Mouse (Mus musculus): ENCODE measurements around the gene Fmnl2. TPM values are rescaled to one million over a fixed set of nuclear protein-coding genes. Genes with fewer than 3 reads are reported as not detected.

The Fmnl2 gene
- polyA plus RNA-seq, 2 experiments: 12.6 to 27.2 TPM

DNA sequence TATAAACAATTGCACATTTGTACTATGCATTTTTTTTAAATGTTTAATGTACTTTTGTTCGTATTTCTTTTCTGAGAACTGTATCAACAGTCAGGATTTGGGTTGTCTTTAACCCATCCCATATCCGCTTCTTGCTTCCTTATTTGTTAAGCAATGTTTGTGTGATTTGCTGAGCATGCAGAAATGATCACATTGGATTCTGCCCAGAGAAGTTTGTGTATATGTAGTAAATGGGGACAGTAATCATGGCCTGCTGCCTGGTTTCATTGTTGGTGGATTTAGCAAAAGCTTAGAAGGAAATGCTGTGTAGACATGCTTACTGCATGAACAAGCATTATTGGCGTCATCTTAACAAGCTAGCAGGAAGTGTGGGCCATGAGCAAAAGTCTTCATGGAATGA is 39.3 kb downstream of the Fmnl2 start:
- WGBS: 70% methylated on average over 3 of the region's 3 CpGs
- H3K4me1 ChIP-seq (ENCODE audit: control insufficient read depth, insufficient read depth, low read length): peaks cover 27% of the 10 kb centered on the region
- H3K9me3 ChIP-seq (ENCODE audit: control insufficient read depth, low read length): no peaks in the 10 kb centered on the region
- H3K4me3 ChIP-seq (replicated peaks; ENCODE audit: low read length): no peak overlapping the region
- ATAC-seq (ENCODE audit: low FRiP score, low read depth) (no peak), DNase-seq (ENCODE audit: low spot score) (no peak)
- H3K4me2 ChIP-seq (replicated peaks; ENCODE audit: low read depth, low read length, severe bottlenecking): no peak overlapping the region
- H3K36me3 ChIP-seq (ENCODE audit: control insufficient read depth, insufficient read depth, low read length): no peaks in the 10 kb centered on the region
- no peak overlapping the region for H3K9ac ChIP-seq (ENCODE audit: low read depth, low read length, severe bottlenecking)
- TF ChIP-seq POLR2A (IDR thresholded peaks at IDR 0.05; ENCODE audit: borderline replicate concordance, extremely low read depth, insufficient read depth, insufficient read length): no peak
- H3K27ac ChIP-seq (replicated peaks; ENCODE audit: low read depth, low read length): no peak overlapping the region
- H3K27me3 ChIP-seq (ENCODE audit: control insufficient read depth, insufficient read depth, low read length): no peaks in the 10 kb centered on the region

DNA sequence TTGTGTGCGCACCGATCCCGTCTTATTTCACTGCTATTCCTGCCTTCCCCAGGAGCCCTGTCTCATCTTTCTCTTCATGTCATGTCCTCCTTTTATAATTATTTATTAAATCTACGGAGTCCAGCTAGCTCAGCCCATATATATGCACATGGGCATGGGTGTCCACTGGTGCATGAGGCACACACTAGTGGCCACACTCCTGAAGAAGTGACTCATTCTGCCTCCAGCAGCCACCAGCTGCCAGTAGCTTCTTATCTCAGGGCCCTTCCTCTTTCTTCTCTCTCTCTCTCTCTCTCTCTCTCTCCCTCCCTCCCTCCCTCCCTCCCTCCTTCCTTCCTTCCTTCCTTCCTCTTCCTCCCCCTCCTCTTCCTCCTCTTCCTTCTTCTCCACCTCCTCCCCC is 43.1 kb downstream of the Fmnl2 start:
- Histone ChIP-seq H3K4me3 (replicated peaks; ENCODE audit: low read length) (no peak overlapping the region), H3K4me2 (replicated peaks; ENCODE audit: low read depth, low read length, severe bottlenecking) (no peak overlapping the region), H3K9me3 (ENCODE audit: control insufficient read depth, low read length) (no peaks in the 10 kb centered on the region), H3K27me3 (ENCODE audit: control insufficient read depth, insufficient read depth, low read length) (no peaks in the 10 kb centered on the region), H3K36me3 (ENCODE audit: control insufficient read depth, insufficient read depth, low read length) (no peaks in the 10 kb centered on the region), H3K27ac (replicated peaks; ENCODE audit: low read depth, low read length) (no peak overlapping the region), H3K4me1 (ENCODE audit: control insufficient read depth, insufficient read depth, low read length) (peaks cover 35% of the 10 kb centered on the region), H3K9ac (ENCODE audit: low read depth, low read length, severe bottlenecking) (no peak overlapping the region)
- WGBS: 93% methylated on average over 4 of the region's 4 CpGs
- ATAC-seq (ENCODE audit: low FRiP score, low read depth): no peak
- DNase-seq (ENCODE audit: low spot score): no peak
- no peak for TF ChIP-seq POLR2A (IDR thresholded peaks at IDR 0.05; ENCODE audit: borderline replicate concordance, extremely low read depth, insufficient read depth, insufficient read length)

DNA sequence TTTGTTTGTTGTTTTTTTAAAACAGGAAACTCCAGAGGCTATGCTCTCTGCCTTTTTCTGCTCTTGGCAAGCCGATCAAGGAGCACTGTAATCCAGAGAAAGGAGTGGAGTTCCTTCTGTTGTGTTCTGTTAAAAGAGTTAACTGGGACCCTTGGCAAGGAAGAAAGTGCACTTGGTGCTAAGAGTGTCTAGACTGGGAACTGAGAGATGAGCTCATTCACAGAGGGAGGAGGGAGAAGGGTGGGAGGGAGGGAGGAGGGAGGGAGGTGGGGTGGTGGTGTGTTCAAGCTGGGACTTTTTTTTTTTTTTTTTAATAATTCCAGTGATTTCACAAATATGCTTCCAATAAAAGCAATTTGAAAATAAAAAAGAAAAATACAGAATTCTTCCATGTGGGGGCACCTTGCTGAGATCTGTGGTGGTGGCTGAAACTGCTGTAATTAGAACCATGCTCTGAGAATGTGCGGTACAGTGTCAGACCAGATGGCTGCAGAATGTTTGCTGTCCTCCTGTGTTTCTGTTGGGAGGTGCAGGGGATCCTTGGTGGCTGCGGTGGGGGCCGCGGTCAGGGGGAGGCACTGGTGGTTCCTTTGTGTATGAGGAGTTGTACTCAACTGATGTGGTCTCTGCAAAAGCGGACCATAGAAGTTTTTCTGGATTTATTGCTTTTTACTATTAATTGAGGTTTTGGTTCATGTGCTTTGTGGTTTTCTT is 43.8 kb downstream of the Fmnl2 start:
- no peak overlapping the region for H3K27ac ChIP-seq (replicated peaks; ENCODE audit: low read depth, low read length)
- H3K4me3 ChIP-seq (replicated peaks; ENCODE audit: low read length): no peak overlapping the region
- ATAC-seq (ENCODE audit: low FRiP score, low read depth) (peak; percentile 81), DNase-seq (ENCODE audit: low spot score) (peak; percentile 30)
- H3K36me3 ChIP-seq (ENCODE audit: control insufficient read depth, insufficient read depth, low read length): no peaks in the 10 kb centered on the region
- WGBS: 35% methylated on average over 6 of the region's 6 CpGs
- no peaks in the 10 kb centered on the region for H3K27me3 ChIP-seq (ENCODE audit: control insufficient read depth, insufficient read depth, low read length)
- no peak overlapping the region for H3K9ac ChIP-seq (ENCODE audit: low read depth, low read length, severe bottlenecking)
- H3K4me2 ChIP-seq (replicated peaks; ENCODE audit: low read depth, low read length, severe bottlenecking): no peak overlapping the region
- H3K4me1 ChIP-seq (ENCODE audit: control insufficient read depth, insufficient read depth, low read length): peaks cover 35% of the 10 kb centered on the region
- no peak for TF ChIP-seq POLR2A (IDR thresholded peaks at IDR 0.05; ENCODE audit: borderline replicate concordance, extremely low read depth, insufficient read depth, insufficient read length)
- no peaks in the 10 kb centered on the region for H3K9me3 ChIP-seq (ENCODE audit: control insufficient read depth, low read length)

DNA sequence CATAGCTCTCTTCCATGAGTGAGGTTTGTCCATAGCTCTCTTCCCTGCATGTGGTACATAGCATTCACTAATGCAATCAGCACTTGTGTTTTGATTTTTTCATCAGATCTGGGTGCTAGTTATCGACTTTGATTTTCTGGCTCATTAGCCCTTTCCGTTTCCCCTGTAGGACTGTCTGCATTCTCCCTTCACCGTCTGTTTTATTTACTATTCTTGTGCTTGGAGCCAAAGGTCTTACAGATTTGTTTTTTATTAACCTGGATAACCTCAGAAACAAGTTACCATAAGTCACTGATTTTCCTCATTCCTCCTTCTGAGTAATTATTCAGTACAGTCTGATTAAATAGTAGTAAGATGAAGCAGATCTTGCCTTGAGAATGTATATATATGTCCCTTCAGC is 44.8 kb downstream of the Fmnl2 start:
- TF ChIP-seq POLR2A (IDR thresholded peaks at IDR 0.05; ENCODE audit: borderline replicate concordance, extremely low read depth, insufficient read depth, insufficient read length): no peak
- peaks cover 28% of the 10 kb centered on the region for H3K4me1 ChIP-seq (ENCODE audit: control insufficient read depth, insufficient read depth, low read length)

DNA sequence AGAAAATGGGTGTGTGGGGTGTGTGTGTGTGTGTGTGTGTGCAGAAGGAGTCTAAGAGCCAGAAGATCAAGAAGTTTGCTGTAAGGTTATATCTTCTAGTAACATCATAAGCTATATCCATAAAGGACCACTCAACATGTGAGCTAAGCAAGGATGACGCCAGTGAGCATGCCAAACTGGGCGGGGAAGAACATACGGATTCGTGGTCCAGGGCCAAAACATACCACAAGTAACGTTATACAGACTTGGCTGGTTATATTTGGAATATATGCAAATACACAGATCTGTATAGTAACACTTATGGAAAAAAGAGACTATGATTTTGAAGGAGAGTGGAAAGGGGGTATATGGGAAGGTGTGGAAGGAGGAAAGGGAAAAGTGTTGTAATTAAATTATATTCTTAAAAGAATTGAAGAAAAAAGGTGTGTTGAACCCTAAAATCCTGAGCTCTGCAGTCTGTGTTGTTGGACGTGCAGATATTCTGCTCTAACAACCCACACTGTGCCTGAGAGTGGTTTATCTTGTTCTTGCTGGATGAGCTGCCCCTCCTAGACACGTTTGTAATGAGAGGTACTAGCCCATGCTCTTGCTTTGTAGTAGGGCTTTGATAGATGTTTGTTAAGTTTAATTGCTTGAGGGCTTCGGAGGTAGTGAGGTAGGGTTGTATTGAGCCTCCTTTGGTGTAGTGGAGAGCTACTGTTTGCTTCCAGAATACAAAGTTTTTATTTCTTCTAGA is 45.7 kb downstream of the Fmnl2 start:
- no peak for ATAC-seq (ENCODE audit: low FRiP score, low read depth)
- Histone ChIP-seq H3K36me3 (ENCODE audit: control insufficient read depth, insufficient read depth, low read length) (no peaks in the 10 kb centered on the region), H3K4me2 (replicated peaks; ENCODE audit: low read depth, low read length, severe bottlenecking) (no peak overlapping the region), H3K27me3 (ENCODE audit: control insufficient read depth, insufficient read depth, low read length) (no peaks in the 10 kb centered on the region), H3K9ac (ENCODE audit: low read depth, low read length, severe bottlenecking) (no peak overlapping the region), H3K4me3 (replicated peaks; ENCODE audit: low read length) (no peak overlapping the region), H3K27ac (replicated peaks; ENCODE audit: low read depth, low read length) (no peak overlapping the region), H3K9me3 (ENCODE audit: control insufficient read depth, low read length) (no peaks in the 10 kb centered on the region), H3K4me1 (ENCODE audit: control insufficient read depth, insufficient read depth, low read length) (peaks cover 30% of the 10 kb centered on the region)
- 41% methylated on average over 8 of the region's 8 CpGs for WGBS
- TF ChIP-seq POLR2A (IDR thresholded peaks at IDR 0.05; ENCODE audit: borderline replicate concordance, extremely low read depth, insufficient read depth, insufficient read length): no peak
- peak; percentile 36 for DNase-seq (ENCODE audit: low spot score)

More for the DNA sequence above, 44.8 kb downstream of the Fmnl2 start:
- no peaks in the 10 kb centered on the region for H3K9me3 ChIP-seq (ENCODE audit: control insufficient read depth, low read length)
- no peaks in the 10 kb centered on the region for H3K27me3 ChIP-seq (ENCODE audit: control insufficient read depth, insufficient read depth, low read length)
- no peaks in the 10 kb centered on the region for H3K36me3 ChIP-seq (ENCODE audit: control insufficient read depth, insufficient read depth, low read length)
- ATAC-seq (ENCODE audit: low FRiP score, low read depth) (no peak), DNase-seq (ENCODE audit: low spot score) (no peak)
- WGBS: 54% methylated on average over 3 of the region's 3 CpGs
- no peak overlapping the region for H3K9ac ChIP-seq (ENCODE audit: low read depth, low read length, severe bottlenecking)
- H3K27ac ChIP-seq (replicated peaks; ENCODE audit: low read depth, low read length): no peak overlapping the region
- H3K4me2 ChIP-seq (replicated peaks; ENCODE audit: low read depth, low read length, severe bottlenecking): no peak overlapping the region
- no peak overlapping the region for H3K4me3 ChIP-seq (replicated peaks; ENCODE audit: low read length)

Data from limb, embryonic 14.5 days (tissue).